Mouse (Mus musculus) kidney, embryonic 14.5 days (tissue): ENCODE results near the gene Esrra. TPM values are rescaled to one million over a fixed set of nuclear protein-coding genes. Genes with fewer than 3 reads are reported as not detected.

Experiments used
- ATAC-seq: fragments of 200-750 bp; cut with Nextera tagmentation; 2 replicates; pipeline ENCODE4 v1.8.0; 2017; ENCODE audit warnings: moderate number of reproducible peaks, mild to moderate bottlenecking, moderate TSS enrichment, moderate library complexity; ENCODE audit not compliant: low FRiP score, low TSS enrichment
- H3K27ac ChIP-seq: fragments of 300-500 bp; sonication (generic); 2 replicates; pipeline ENCODE4 v1.5.1; 2014; ENCODE audit warnings: low read depth, mild to moderate bottlenecking, low read length, moderate library complexity, mixed read lengths
- H3K27me3 ChIP-seq: fragments of 300-500 bp; sonication (generic); 2 replicates; pipeline ENCODE4 v1.6.1; 2014; ENCODE audit warnings: mild to moderate bottlenecking, low read length; ENCODE audit not compliant: control insufficient read depth, insufficient read depth
- H3K36me3 ChIP-seq: fragments of 300-500 bp; sonication (generic); 2 replicates; pipeline ENCODE4 v1.6.1; 2014; ENCODE audit warnings: low read length, mixed read lengths; ENCODE audit not compliant: control insufficient read depth, insufficient read depth
- H3K4me1 ChIP-seq: fragments of 300-500 bp; sonication (generic); 2 replicates; pipeline ENCODE4 v1.6.1; 2014; ENCODE audit warnings: low read length, mixed read lengths; ENCODE audit not compliant: control insufficient read depth, insufficient read depth
- H3K4me2 ChIP-seq: fragments of 300-500 bp; sonication (generic); replicated peaks from 2 replicates; pipeline ENCODE4 v1.6.1; 2014; ENCODE audit warnings: low read depth, mild to moderate bottlenecking, low read length
- H3K4me3 ChIP-seq: fragments of 300-500 bp; sonication (generic); 2 replicates; pipeline ENCODE4 v1.5.1; 2014; ENCODE audit warnings: mild to moderate bottlenecking, low read length
- H3K9ac ChIP-seq: fragments of 300-500 bp; sonication (generic); 2 replicates; pipeline ENCODE4 v1.6.1; 2014; ENCODE audit warnings: low read depth, mild to moderate bottlenecking, low read length, moderate library complexity
- H3K9me3 ChIP-seq: fragments of 300-500 bp; sonication (generic); 2 replicates; pipeline ENCODE4 v1.6.1; 2016; ENCODE audit warnings: low read length; ENCODE audit not compliant: control insufficient read depth
- WGBS: fragments of 180-500 bp; shearing (Covaris S2); extraction: QIAGEN DNeasy Blood & Tissue Kit; methylation state at CpG from one replicate; pipeline ENCODE4 v1.1.7; 2014; 5-methylcytosine and 5-hydroxymethylcytosine counted together
- polyA plus RNA-seq: library from polyadenylated mRNA; unstranded; fragments of >200 nt; fragmentation: Nextera tagmentation; extraction: Ambion mirVana; gene quantifications from 2 replicates; pipeline ENCODE4 v1.2.1, GENCODE M21; 2014

Gene Esrra
- polyA plus RNA-seq, 1 experiment from 2014 or later, result 5.2 TPM

DNA sequence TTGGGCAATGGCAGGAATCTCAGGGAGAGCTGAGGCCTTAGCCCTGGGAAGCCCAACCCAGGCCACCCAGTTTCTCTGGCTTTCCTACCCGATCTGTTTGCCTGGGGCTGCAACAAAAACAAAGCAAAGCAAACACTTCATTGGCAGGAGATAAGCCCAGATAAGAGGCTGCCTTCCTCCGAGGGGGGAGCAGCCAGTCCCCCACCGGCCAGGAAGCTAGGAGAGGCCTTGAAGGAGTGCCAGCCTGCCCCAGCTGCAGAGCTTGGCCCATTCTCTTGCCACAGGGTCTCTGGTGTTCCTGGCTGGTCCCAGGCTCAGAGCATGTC, 31.1 kb upstream of the Esrra start:
- Histone ChIP-seq H3K4me1 (peaks cover 15% of the 10 kb centered on the region), H3K4me2 (peak overlapping the region; percentile 93), H3K36me3 (peaks cover 43% of the 10 kb centered on the region), H3K9ac (no peak overlapping the region; the same call in 1 of the 2 replicates), H3K9me3 (no peaks in the 10 kb centered on the region), H3K27ac (peak overlapping the region; percentile 98; the same call in 1 of the 2 replicates), H3K27me3 (no peaks in the 10 kb centered on the region), H3K4me3 (peak overlapping the region; percentile 65; the same call in 1 of the 2 replicates)
- ATAC-seq, result no peak
- whole genome bisulfite sequencing, result 13% methylated on average over 3 of the region's 3 CpGs

DNA sequence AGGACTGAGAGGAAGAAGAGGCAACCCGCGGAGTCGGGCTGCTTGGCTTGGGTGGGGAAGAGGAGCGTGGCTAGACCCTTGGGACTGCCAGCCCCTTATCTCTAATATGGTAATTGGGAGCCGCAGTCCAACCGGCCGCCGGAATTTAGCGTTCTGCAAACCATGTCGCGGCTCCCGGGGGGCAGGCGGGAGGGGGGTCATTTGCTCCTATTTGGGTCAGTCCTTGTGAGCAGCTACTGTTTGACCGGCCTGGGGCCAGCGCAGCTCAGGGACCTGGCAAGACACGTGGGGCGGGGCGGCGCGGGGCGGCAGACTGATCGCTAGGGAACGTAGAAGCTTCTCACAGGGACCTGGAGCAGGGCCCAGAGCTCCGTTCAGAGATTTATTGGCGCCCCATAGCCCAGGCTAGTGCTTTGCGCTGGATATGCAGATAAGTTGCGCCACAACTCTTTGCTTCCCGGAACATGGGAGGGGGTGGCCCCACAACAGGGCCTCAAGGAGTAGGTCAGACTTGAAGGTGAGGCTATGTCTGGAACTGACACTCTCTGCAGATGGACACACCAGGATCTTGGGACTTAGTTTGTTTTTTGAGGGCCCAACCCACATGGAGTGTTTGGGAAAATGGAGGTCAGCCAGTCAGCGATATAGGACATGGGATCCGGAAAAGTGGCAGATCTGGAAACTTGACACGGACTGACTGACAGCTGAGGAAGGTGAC, 30.5 kb upstream of the Esrra start:
- Histone ChIP-seq H3K27me3 (no peaks in the 10 kb centered on the region), H3K4me1 (peaks cover 15% of the 10 kb centered on the region), H3K4me2 (peak overlapping the region; percentile 93), H3K36me3 (peaks cover 38% of the 10 kb centered on the region), H3K9ac (peak overlapping the region; percentile 73), H3K9me3 (no peaks in the 10 kb centered on the region), H3K27ac (peak overlapping the region; percentile 98), H3K4me3 (peak overlapping the region; percentile 65)
- WGBS, result 2% methylated on average over 31 of the region's 31 CpGs
- ATAC-seq, result peak; percentile 25

DNA sequence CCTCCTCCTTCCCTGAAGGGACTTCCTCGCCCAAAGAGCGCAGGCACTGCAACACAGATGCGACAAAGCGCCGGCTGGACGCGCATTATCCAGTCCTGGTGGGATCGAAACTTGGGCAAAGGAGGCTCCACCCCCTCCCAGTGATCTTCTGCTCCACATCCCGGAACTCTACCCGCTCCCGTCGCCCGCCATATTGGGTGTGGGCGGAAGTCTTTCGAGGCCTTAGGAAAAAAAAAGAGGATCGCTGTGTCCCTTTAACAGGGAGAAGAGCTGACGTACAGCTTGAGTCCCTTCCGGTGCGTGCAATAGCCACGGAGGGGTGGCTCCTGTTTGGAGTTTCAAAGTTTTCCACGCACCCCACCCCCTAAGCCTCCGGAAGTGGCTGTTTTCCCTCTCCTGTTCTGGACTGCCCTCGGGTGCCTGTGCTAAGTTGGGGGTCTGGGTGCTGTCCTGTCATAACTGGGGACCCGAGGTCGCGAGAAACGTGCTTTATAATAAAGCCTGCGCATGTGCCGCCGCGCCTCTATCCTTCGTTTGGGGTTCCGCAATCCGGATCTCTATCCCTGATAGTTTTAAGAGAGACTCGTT, 29.9 kb upstream of the Esrra start:
- peaks cover 31% of the 10 kb centered on the region for H3K36me3 ChIP-seq
- peak overlapping the region; percentile 65 for H3K4me3 ChIP-seq
- no peaks in the 10 kb centered on the region for H3K27me3 ChIP-seq
- peaks cover 15% of the 10 kb centered on the region for H3K4me1 ChIP-seq
- under 1% methylated on average over 35 of the region's 35 CpGs for WGBS
- H3K9me3 ChIP-seq, result no peaks in the 10 kb centered on the region
- peak overlapping the region; percentile 98 for H3K27ac ChIP-seq
- ATAC-seq, result peak; percentile 80
- peak overlapping the region; percentile 93 for H3K4me2 ChIP-seq
- H3K9ac ChIP-seq, result peak overlapping the region; percentile 73

DNA sequence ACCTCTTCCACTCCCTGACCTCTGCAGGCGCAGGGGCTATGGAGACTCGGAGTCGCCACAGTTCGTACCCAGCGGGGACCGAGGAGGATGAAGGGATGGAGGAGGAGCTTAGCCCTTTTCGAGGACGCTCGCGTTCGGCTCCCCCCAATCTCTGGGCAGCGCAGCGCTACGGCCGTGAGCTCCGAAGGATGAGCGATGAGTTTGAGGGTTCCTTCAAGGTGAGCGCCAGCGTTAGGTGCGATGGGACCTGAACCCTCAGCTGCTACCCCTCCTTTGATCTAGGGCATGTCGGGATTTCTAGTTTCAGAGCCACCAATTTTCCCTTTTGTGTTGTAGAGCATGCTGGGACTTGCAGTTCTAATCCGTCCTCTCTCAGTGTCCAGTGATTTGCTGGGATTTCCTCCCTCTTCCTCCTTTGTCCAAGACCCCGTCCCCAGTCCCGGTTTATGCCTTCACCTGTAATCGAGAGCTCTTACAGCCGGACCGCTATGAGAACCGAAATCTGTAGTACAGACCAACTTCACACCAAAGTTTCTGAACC, 29.1 kb upstream of the Esrra start:
- Histone ChIP-seq H3K9ac (peak overlapping the region; percentile 73), H3K4me1 (peaks cover 15% of the 10 kb centered on the region), H3K27ac (peak overlapping the region; percentile 98), H3K27me3 (no peaks in the 10 kb centered on the region), H3K36me3 (peaks cover 26% of the 10 kb centered on the region), H3K4me3 (peak overlapping the region; percentile 65), H3K9me3 (no peaks in the 10 kb centered on the region), H3K4me2 (peak overlapping the region; percentile 93)
- ATAC-seq, result peak; percentile 48
- WGBS, result 1% methylated on average over 28 of the region's 28 CpGs

DNA sequence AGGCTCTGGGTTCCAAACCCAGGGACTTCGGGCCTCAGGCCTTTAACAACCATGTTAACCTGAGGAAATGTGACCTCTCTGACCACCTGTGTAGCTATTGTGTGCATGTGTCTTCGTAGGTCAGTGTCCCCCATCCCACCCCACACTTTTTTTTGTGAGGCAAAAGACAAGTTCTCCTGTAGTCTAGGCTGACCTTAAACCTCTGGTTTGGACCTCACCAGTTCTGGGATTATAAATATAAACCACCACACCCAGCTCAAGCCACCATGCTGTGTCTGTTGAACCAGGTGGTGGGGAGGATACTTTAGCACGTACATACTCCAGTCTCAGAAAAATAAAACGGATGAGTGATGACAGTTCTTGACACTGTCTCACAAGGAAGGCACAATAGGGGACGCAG, 28.3 kb upstream of the Esrra start:
- Histone ChIP-seq H3K4me1 (peaks cover 15% of the 10 kb centered on the region), H3K27ac (peak overlapping the region; percentile 98; the same call in 1 of the 2 replicates), H3K9me3 (no peaks in the 10 kb centered on the region), H3K36me3 (peaks cover 19% of the 10 kb centered on the region), H3K9ac (peak overlapping the region; percentile 73; the same call in 1 of the 2 replicates), H3K4me3 (peak overlapping the region; percentile 65), H3K4me2 (peak overlapping the region; percentile 93), H3K27me3 (no peaks in the 10 kb centered on the region)
- ATAC-seq, result no peak
- WGBS, result 55% methylated on average over 5 of the region's 5 CpGs

DNA sequence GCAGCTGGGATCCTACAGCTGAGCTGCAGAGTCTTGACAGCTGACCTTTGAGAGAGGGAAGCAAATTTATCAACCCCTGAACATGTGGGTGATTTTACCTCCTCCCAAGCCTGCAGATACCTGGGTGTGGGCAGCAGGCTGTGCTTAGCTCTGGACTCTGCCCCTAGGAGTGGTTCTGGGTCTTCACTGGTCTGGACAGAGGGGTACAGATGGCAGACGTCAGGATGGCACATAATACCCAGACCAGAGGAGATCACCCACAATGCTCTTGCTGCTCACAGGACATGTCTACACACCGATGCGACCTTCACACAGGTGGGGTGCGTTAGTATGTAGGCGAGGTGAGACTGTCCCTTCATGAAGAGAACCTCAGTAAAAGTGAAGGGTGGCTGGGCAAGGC, 27.9 kb upstream of the Esrra start:
- Histone ChIP-seq H3K9ac (0 out of 2 replicates have a peak overlapping the region, but pooled peaks have one; percentile 73), H3K4me3 (no peak overlapping the region), H3K27ac (no peak overlapping the region), H3K4me2 (no peak overlapping the region; the same call in 1 of the 2 replicates), H3K9me3 (no peaks in the 10 kb centered on the region), H3K4me1 (peaks cover 15% of the 10 kb centered on the region), H3K27me3 (no peaks in the 10 kb centered on the region), H3K36me3 (peaks cover 15% of the 10 kb centered on the region)
- WGBS, result 83% methylated on average over 5 of the region's 5 CpGs
- ATAC-seq, result no peak

DNA sequence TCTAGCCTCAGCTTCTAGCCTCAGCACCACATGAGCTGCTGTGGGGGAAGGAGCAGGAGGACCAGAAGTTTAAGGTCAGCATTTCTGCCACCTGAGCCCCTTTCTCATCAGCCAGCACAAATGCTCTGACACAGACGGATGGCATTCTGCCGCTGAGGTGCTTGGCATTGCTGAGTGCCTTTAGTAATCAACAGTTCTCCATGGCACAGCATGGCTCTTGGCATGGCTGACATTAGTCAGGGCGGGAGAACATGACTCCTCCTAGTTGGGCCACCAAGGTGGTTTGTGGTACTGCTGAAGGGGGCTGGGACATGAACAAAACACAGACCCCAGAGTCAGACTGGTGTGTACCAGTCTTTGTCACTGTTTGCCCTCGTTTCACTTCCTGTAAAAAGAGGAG, 26.6 kb upstream of the Esrra start:
- Histone ChIP-seq H3K9me3 (no peaks in the 10 kb centered on the region), H3K36me3 (peaks cover 8% of the 10 kb centered on the region; the same call in 1 of the 2 replicates), H3K4me1 (peaks cover 14% of the 10 kb centered on the region), H3K4me3 (no peak overlapping the region), H3K27ac (no peak overlapping the region), H3K9ac (no peak overlapping the region), H3K4me2 (no peak overlapping the region), H3K27me3 (no peaks in the 10 kb centered on the region)
- WGBS, result 83% methylated on average over 4 of the region's 4 CpGs
- no peak for ATAC-seq

DNA sequence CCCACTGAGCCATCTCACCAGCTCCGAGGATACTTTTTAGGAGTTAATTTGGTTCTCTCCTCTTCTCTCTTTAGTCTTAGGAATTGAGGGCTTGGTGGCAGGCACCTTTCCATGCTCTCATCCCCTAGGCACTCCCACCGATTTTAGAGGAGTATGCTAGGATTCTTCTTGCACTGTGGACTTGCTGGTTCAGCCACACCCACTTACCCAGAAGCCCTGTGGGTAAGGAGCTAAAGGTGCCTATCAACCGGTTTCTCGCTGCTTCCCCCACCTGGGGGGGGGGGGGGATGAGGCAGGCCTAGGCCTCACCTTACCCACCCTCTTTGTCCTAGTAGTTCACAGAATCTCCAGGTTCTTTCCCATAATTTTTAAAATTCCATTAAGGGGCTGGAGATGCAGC, 26.1 kb upstream of the Esrra start:
- Histone ChIP-seq H3K9me3 (no peaks in the 10 kb centered on the region), H3K4me1 (peaks cover 9% of the 10 kb centered on the region), H3K27ac (no peak overlapping the region), H3K9ac (no peak overlapping the region), H3K4me2 (no peak overlapping the region), H3K36me3 (0 out of 2 replicates have a peak, but pooled peaks cover 4% of the 10 kb centered on the region), H3K27me3 (no peaks in the 10 kb centered on the region), H3K4me3 (no peak overlapping the region)
- ATAC-seq, result no peak
- WGBS, result 49% methylated on average over 4 of the region's 4 CpGs

DNA sequence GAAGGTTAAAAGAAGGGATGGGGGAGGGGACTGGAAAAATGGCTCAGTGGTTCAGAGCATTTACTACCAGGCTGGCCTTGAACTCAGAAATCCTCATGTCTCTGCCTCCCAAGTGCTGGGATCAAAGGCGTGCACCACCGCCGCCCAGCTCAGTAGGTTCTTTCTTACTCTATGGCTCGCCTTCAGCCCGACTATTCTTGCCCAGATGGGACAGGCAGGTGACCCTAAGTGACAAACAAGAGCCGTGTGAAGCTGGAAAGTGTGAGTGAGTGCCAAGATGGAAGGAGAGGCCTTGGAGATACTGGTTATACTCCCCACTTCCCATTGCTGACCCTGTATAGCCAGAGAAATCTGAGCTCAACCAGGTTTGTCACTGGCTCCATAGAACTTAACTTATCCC, 22.1 kb upstream of the Esrra start:
- Histone ChIP-seq H3K4me1 (peaks cover 9% of the 10 kb centered on the region), H3K4me3 (no peak overlapping the region), H3K9ac (no peak overlapping the region), H3K9me3 (no peaks in the 10 kb centered on the region), H3K4me2 (no peak overlapping the region), H3K27ac (no peak overlapping the region), H3K27me3 (no peaks in the 10 kb centered on the region), H3K36me3 (0 out of 2 replicates have a peak, but pooled peaks cover 4% of the 10 kb centered on the region)
- 91% methylated on average over 6 of the region's 6 CpGs for WGBS
- ATAC-seq, result no peak
